Mouse (Mus musculus) gastrocnemius, adult 18-20 months (tissue): ENCODE measurements around the gene Ccl4. TPM values are rescaled to one million over a fixed set of nuclear protein-coding genes. Genes with fewer than 3 reads are reported as not detected.

Source experiments
- DNase-seq: peaks from one replicate; pipeline ENCODE4 v3.0.0; 2021; ENCODE audit warnings: low spot score
- long read RNA-seq, 2 experiments: library from polyadenylated mRNA; stranded (forward); transcript quantifications; one replicate each; pipeline ENCODE4 v2.0.0; 2021
- total RNA-seq, 2 experiments: library from RNA; stranded (reverse); gene quantifications; 2 replicates each; pipeline ENCODE4 v1.2.3; 2021

The Ccl4 gene
- not detected for total RNA-seq
- long read RNA-seq, experiment 1, result 0 reads
- long read RNA-seq, experiment 2, result 0 reads

DNA sequence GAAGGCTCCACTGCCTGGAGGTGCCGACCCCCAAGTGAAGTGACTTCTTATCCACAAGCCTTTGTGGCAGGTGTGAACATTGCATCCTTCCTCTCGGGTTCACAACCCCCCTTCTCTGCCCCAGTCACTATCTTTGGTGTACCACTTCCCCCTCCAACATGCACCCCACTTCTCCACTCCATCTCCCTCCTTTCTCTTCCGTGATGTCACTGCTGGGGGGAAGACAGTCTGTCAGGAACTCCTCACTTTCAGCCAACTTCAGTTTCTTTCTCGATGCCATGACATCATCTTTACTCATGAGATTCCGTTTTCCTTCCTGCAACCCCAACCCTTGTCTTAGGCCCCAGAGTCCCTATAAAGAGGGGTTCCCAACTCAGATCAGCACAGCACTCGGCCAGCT lies at the start of gene Ccl4:
TSS of gene Ccl4 (plus strand) at position 381 of the 400 bp plus-strand sequence.
- DNase-seq, result no peak

DNA sequence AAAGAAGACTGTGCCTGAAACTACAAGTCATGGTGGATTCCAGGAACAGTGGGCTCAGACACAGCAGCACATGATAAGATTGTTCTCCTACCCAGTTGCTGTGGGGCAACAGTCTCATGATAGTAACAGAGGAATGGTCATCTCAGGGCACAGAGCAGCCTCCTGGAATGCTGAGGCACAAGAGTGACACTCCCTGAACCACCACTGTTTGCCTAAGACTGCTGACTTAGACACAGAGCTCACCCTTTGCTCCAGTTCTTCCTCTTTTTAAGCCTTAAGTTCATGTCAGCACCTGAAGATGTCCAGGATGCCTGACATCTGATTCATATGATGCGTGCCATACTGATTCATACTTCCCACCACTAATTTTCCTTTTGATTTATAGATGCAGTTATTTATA lies 45.8 kb upstream of the Ccl4 start:
- no peak for DNase-seq

DNA sequence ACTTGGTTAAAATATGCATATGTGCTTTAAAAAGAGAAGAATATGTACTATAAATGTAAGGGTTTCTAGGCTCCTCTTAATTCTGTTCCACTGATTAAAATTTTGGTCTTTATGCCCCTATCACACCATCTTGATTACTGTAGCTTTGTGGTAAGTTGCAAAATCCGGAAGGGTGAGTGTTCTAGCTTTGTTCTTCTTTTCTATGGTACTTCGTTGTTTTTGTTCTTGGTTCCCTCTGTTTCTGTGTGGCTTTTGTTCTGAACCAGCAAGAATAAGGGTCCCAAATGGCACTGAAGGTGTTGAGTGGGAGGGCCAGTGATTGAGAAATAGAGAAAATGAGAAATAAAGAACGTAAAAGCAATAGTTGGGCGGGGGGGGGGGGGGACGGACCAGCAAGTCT lies 44.1 kb upstream of the Ccl4 start:
- no peak for DNase-seq

DNA sequence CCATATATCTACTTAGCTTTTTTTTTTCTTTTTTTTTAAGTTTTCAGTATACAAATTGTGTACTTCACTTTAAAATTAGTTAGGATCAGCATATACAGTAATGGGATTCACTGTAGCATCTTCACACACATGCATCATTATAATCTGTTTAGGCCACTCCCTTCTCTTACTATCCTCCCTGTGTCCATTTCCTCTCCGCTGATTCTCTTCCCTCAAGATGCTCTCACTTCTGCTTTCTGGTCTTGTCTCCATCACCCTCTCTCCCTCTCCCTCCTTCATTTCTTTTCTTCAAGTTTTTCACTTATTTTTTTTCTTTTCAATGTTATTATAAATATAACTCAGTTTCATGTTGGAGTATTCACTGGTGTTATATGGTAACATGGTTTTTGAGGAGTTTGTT lies 43.3 kb upstream of the Ccl4 start:
- DNase-seq, result no peak

DNA sequence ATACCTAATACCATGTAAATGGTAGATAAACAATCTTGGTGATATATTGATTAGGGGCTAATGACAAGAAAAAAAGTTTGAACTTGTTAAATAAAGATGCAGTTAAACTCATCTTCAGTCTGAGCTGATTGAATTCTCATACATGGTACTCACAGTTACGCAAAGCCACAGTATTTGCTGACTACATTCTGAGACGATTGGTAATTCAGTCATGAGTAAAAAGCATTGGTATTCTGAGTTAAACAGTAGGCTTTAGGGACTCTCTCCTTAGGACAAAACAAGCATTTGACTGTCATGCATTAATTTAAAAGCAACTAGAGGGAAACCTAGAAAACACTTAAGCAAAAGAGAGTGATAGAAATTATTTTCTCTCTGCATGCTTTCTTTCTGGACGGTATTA lies 38.8 kb upstream of the Ccl4 start:
- no peak for DNase-seq

DNA sequence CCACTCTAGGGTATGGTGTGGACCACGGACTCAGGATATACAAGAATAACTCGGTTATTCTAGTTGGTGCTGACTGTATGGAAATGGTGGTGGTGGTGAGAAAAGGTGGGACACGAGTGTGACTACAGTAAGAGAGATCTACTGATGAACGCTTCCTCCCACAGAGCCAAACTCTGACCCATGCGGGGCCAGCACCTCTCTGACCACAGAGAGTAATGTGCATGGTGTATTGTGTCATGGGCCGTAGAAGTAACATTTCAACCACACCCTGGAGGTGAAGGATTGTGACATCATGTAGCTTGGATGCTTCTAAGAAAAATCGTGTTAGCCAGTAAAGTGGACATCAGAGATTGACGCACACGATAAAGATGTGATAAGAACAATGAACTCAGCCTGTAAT lies 33.6 kb upstream of the Ccl4 start:
- DNase-seq, result no peak

DNA sequence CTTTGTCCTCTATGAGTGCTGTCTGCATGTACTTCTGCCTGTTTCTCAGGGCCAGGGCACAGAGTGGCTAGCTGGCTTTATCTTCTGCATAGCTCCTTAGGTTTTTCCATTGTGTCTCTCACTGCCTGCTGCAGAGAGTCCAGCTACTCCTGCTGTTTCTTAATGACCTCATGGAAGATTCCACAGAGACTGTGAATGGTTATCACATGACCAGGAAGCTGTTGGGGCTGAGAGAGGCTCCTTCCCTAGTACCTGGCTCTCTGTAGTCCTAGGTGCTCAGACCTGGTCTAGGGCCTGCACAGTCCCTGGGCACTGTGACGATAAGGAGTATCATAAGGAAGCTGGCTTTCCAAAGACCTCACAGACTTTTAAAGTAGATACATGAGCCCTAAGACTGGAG lies 31.8 kb upstream of the Ccl4 start:
- no peak for DNase-seq

DNA sequence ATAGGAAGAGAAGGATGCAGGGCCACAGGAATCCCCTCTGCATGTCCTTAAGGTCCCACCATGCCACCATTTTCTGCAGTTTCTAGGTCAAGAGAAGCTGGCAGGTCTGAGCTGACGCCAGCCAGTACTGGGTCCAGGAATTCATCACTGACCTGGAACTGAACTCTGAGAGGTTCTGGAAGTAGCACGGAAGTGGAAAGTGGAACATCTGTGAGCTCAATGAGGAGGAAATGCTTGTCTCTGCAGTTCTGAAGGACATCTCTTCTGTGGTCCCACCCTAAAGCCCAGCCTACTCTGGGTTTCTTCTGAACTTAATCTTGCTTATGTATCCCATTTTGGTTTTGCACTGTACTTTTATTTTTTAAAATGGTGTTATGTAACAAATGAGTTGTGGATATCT lies 31.3 kb upstream of the Ccl4 start:
- no peak for DNase-seq

DNA sequence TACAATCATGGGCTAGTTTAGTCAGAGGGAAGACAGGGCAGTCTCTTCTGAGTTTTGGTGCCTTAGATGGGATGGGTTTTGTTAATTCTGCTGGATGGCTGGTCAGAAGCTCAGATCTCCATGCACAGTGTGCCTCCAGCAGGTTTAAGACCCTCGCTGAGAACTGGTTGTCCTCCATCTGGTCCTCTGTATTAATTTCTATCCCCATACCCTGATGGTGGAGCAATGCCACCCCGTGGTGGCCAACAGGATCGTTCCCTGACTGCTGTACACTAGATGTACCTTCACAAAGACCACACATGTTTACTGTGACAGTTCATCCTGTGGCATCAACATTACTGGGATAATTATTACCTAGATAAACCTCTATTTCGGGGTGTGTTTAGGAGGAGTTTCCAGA lies 29.6 kb upstream of the Ccl4 start:
- no peak for DNase-seq

DNA sequence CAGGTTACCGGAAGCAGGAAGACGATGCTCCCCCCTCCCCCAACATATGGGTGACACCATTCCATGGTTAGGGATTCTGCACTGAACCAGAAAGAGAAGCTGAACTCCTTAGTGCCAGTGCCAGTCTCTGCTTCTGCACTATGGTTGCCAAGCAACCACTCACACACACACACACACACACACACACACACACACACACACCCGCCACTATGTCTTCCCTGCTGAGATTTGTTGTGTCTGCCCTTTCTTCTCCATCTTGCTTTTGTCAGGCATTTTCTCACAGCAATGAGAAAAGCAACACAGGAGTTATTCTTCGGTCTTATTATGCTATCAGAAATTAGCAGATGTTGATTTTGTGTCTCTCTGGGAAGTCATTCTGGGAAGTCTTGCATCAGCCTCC lies 28.0 kb upstream of the Ccl4 start:
- no peak for DNase-seq

DNA sequence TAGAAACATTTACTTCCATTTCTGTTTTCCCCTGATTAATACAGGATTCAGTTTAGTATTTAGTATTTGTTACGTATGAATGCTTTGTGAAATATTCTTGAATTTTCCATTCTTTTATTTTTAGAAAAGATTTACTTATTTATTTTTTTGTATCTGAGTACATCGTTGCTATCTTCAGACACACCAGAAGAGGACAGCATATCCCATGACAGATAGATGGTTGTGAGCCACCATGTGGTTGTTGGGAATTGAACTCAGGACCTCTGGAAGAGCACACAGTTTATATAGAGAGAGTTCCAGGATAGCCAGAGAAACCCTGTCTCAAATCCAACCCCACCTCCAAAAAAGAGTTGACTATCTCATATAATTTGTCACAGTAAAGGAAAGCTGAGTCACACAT lies 27.5 kb upstream of the Ccl4 start:
- no peak for DNase-seq

DNA sequence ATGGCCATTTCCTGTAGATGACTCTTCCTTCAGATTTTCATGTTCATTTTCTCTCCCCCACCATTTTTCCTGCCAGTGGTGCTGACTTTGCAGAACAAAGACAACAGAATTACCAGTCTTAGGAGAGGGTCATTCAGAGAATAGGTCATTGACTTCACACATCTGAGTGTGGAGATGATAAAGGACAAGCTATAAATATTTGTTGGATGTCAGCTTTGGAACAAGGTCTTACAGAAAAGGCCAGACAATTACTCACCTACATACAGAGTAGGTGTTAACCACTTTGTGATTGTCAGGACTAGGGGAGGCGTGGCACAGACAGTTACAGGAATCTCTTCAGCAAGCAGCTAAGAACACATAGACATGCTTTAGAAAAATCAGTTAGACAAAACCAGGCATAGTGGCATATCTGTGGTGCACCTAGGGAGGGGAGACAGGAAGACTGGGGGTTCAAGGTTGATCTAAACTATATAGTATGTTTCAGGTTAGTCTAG lies 25.6 kb upstream of the Ccl4 start:
- no peak for DNase-seq

DNA sequence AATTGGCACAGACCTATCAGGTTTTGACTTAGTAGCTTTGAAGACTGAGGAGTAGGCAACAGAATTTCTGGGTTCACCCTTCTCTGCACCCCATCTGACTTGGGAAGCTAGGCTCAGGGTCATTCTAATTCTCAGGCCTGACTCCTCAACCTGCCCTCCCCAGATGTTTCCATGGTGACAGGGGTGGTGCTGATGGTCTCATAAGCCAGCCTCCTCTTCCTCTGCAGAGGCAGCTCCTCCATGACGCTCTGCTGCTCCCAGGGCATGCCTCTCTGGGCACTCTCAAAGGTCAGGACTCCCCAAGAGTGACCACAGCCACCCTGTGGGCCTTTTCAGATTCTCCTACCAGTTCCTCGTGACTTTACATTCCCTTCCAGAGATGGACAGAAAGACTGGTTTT lies 23.4 kb upstream of the Ccl4 start:
- DNase-seq, result no peak

DNA sequence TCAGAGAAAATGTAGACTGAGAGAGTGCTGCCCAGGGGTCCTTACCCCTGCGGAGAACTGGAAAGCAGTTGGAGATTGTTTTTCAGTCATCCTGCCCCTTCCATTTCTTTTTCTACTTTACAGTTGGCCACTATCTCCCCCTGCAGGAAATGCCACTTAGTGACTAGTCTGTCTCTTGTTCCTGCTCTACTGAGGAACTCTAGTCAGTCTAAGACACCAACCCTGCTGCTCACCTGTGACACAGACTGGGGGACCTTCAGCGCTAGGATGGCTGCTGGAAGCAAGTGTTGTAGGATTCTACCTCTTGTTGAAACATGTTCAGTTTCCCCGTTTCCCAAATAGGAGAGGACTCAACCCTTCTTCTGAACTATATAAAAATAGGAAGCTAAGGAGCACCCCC lies 22.9 kb upstream of the Ccl4 start:
- DNase-seq, result no peak

DNA sequence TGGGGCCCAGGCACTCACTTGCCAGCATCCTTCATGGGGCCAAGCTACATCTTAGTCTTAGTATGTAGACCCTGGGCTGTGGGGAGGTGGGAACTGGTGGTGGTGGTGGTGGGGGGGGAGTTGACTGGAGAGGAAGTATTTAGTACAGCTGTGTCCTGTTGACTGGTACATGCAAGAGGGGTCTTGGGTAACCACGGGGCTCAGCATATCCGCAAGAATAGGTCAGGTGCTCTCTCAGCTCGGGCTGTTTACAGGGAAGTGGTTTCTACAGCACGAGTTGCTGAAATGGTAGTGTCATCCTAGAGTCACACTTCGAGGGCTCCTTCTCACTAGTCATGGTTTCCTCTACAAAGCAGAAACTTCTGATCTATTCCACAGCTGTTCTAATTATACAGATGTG lies 22.2 kb upstream of the Ccl4 start:
- no peak for DNase-seq

DNA sequence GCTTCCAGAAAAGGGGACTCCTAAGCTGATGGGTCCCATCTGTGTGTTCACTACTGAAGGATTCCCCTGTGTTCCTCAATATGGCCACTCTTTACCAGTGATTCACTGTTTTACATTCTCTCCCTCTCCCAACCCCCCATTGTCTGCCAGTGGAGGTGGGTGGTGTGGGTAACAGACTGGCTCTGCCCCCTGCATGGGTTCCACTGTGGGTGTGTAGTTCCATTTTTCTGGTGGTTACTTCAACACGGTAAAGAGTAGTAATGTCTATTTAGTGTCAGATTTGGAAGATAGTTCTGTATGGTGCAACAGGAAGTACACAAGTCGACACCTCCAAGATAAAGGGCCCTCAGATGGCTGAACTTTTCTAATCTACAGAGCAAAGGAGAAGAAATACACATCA lies 21.2 kb upstream of the Ccl4 start:
- DNase-seq, result no peak

DNA sequence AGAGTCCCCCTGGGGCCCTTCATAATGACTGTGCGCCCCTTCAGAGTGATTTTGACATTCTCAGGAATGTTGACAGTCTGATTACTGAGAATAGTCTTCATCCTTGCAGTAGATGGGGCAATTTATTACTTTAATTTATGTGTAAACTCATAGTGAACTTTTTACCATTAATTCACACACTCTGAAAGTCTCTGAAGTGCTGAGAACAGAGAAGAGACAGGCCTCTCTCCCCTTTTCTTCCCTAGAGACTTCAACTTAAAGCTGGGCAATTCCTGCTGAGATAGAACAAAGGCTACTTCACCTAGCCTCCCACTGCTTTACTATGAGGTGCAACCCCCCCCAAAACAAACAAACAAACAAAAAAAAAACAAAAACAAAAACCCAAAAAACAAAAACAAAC lies 16.9 kb upstream of the Ccl4 start, which contains the start of gene Rpl9-ps1:
TSS of gene Rpl9-ps1 (minus strand) at position 101 of the 400 bp plus-strand sequence.
- DNase-seq, result no peak

DNA sequence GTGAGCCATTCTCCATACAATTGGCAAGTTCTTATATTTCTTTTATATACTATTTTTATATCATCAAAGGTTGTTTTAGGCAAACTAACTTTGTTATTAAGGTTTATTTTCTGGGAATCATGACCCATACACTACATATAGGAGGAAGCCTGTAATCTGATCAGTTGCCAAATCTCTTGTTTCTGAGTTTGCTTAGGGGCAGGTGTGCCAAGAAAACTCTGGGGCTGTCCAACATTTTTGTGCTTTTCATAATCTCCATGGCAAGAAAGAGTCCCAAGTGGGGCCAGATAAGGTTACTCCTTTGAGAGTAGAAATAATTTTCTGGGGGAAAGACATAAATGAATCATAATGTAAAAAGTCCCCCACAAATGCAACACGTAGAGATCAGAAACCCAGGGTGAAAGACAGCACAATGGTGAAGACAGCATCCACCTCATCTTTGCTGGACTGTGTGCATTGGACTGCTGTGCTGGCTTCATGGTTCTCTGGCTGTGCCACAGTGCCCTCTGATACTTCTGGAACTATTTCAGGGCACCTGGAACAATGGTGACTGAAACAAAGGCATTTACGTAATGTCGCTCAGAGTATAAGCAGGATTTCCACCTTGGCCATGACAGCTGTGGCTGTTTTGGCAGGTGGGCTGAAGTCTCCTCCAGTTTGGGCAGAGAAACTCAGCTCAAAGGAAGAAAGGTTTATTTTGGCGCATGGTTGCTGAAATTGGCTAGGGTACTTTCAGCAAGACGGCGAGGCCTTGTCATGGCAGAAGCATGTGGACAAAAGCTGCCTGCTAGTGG lies 15.8 kb upstream of the Ccl4 start:
- DNase-seq, result no peak

DNA sequence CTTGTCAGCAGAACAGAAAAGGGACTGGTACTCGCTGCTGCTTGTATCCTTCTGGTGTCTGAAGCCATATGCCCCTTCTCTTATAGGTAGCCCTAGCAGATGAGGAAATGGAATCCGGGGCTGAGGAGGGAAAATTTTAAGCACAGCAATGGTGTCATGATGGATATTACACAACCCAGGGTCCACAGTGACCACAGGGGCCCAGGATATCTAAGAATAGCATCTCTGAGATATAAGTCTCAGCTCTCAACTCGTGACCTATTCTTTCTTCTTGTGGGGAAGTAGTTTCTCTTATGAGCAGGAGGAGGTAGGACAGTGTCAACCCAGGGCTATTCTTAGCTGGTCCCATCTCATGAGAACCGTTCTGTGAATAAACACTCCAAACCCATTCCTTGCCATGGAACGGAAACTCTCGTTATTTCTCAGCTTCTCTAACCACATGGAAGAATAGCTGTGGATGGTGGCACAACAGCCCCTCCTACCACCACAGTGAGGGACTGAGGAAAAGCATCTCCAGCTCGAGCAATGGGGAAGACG lies 13.0 kb upstream of the Ccl4 start, which contains the start of gene Ccl3:
TSS of gene Ccl3 (minus strand) at position 51 of the 537 bp plus-strand sequence.
- no peak for DNase-seq

DNA sequence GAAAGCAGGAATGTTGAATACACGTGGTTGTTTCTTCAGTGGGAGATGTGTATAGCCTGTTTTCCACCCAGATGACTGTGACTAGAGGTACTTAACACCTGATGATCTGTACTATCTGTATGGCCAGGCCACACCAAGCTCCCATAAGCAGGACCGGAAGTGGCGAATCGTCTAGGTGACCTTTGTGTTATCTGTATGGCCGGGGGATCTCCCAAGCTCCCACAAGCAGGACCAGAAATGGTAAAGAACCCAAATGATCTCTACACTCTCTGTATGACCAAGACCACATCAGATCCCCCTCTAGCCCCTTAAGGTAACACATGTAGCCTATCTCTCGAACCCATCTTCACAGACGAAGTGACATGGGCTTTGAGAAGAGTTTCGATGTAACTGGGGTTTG lies 7.8 kb upstream of the Ccl4 start:
- no peak for DNase-seq

DNA sequence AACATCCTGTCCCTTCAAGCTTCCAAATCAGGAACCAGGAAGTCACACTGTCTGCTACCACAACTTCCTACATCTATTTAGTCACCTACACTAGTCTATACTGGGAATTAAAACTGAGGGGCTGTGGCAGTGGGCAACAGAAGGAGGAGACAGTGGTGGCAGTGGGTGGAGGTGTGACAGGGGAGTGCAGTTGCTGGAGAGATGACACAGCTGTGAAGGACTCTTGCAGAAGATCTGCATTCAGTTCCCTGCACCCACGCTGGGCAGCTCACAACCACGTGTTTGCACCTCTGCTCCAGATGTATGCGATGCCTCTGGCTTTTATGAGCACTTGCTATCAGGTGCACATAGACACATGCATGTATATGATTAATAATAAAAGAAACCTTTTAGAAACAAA lies 4.9 kb upstream of the Ccl4 start:
- no peak for DNase-seq

DNA sequence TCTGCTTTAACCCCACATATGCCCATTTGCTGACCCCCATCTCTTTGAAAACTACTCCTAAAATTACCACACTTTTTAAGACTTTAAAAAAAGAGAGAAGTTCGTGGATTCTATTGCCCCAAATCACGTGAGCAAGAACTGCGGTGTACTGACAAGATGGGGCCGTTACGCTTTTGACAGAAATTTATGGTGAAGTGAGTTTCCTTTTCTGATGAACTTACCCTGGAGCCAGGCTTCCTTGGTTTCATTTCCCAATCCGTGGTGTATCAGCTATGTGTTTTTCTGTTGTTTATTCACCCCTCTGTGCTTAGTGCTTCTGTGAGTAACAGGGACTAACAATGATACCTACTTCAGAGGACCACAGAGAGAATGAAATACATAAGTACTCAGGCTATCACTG lies 3.6 kb upstream of the Ccl4 start:
- no peak for DNase-seq

DNA sequence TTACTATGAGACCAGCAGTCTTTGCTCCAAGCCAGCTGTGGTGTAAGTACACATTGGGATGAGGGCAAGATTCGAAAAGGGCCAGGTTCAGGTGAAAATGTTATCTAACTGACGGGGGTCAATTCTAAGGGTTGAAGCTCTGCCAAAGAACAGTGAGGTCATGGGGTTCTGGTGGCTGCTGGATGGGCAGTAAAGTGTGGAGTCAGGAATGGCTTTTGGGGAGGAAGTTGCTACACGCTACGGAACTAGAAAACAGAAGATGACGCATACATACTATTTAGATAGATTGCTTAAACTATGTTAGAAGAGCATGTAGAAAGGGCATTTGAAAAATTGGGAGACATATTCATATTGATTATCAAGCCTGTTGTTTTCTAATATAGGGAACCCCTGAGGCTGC lies 1.1 kb downstream of the Ccl4 start:
- no peak for DNase-seq
